Mouse (Mus musculus) cerebellum, postnatal 14 days (tissue): Measurements from ENCODE around the gene Zfc3h1.

ENCODE experiments used
- DNase-seq, 2 experiments: peaks; one replicate each; pipeline ENCODE4 v3.0.0; 2021; ENCODE audit warnings: mixed read lengths in 2 of 2

Zfc3h1 gene

DNA sequence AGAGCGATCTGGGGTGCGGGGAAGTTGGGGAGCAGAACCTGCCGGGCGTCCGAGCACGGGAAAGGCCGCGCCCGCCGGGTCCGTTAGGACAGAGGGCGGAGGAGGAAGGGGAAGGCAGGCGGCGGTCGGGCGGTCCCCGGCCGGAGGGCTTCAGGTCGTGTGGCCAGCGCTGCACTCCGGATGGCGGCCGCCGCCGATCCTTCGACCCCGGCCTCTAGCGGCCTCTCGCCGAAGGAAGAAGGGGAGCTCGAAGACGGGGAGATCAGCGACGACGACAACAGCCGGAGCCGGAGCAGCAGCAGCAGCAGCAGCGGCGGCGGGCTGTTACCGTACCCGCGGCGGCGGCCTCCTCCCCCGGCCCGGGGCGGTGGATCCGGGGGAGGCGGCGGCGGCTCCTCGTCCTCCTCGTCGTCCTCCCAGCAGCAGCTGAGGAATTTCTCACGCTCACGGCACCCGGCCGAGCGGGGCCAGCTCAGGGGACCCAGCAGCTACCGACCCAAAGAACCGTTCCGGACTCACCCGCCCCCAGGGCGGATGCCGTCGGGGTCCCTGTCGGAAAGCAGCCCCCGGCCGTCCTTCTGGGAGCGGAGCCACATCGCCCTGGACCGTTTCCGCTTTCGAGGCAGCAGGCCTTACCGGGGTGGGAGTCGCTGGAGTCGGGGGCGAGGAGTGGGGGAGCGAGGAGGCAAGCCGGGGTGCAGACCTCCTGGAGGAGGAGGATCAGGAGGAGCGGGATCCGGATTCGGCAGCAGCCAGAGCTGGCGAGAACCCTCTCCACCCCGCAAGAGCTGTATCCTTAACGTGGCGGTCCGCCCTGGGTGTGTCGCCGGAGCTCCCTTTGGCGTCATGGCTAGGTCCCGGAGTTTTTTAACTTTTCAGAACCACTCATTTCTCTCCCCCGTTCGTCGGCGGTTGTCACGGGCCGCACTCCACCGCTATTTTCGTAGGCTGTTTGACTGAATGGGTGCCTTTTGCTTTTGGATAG lies 551 bp downstream of the Zfc3h1 start:
- peak; percentile 64 to 71 for DNase-seq

DNA sequence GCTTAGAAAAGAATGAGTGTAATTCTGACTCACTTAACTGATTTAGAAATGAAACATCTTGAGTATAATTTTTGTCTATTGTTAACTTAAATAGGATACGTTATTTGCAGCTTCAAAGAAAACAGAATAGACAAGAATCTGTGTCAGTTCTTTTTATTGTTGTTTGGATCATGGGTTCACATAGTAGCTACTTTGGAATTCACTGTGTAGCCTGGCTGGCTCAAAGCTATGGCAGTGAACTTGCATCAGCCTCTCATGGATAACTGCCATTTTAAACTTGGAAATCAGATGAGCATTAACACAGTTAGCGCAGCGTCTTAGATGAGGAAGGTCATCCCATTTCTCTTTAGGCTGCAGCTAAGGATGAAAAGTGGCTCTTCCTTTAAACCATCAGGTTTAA lies 3.1 kb downstream of the Zfc3h1 start:
- no peak for DNase-seq

DNA sequence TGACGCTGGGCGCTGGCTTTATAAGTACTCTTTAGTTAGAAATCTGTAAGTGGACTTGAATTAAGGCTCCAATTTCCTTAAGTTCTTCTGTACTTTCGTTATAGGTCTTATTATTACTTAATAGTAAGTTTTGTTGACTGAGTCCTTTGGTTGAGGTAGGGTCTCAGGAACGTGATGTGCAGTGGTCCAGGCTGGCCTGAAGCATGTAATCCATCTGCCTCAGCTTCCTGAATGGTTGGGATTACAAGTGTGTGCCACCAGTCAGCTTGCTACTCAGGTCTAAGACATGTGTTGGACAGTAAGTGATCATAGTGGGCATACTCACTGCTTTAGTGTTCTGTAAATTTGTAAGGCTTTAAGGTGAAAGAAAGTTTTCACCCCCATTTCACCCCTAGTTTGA lies 6.3 kb downstream of the Zfc3h1 start:
- no peak for DNase-seq

DNA sequence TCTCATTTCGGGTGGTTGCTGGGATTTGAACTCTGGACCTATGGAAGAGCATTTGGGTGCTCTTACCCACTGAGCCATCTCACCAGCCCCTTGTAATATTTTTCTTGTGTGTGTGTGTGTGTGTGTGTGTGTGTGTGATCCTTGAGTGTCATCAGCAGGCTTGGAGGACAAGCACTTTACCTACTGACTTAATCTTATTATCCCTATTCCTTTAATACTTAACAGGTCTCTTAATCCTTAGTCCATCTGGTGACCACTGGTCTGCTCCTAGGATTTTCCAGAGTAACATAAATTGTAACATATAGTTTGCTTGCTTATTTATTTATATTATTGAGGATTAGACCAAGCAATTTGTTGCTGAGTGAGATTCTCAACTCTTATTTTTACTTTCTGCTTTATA lies 7.1 kb downstream of the Zfc3h1 start:
- DNase-seq: no peak

DNA sequence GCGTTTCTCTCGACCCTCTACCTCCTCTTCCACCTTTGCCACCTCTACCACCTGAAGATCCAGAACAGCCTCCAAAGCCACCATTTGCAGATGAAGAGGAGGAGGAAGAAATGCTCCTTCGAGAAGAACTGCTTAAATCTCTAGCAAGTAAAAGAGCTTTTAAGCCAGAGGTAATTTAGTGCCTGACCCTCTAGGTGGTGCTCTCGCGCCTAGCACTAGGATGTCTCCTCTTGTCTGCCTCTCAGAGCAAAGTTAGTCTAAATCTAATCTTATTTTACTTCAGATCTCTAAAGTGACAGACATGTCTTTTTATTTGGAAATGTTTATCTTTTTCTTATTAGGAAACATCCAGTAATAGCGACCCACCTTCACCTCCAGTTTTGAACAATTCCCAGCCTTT lies 21.6 kb downstream of the Zfc3h1 start:
- peak; percentile 72 to 78 for DNase-seq

DNA sequence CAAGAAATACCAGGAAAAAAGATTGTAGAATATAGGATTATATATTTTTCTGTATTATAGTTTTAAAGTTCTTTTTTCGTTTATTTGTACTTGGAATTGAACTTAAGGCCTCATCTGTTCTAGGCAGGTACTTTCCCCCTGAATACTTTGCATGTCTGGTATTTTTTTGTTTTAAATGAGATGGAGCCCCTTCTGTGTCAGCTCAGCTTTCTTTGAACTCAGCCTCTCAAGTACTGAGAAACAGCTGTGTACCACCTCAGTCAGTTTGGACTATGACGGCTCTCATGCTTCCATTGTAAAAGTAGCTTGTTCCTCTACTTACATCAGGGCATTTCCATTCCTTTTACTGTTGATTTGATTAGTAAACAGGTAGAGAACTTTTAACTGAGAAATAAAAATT lies 28.7 kb downstream of the Zfc3h1 start:
- no peak for DNase-seq

DNA sequence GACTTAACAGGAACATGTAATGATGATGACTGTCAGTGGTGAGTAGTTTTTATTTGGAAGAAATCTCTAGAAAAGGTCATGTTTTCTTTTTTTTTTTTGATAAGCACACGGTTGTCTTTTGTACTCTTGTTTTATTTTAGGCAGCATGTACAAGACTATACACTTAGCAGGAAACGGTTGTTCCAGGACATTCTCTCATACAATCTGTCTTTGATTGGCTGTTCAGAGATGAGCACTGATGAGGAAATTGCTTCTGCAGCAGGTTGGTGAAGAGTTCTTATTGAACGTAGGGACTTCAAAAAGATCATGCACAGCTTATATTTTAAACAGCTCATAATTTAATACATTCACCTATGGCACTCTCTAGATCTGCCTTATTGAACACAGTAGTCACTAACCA lies 29.3 kb downstream of the Zfc3h1 start:
- no peak for DNase-seq

DNA sequence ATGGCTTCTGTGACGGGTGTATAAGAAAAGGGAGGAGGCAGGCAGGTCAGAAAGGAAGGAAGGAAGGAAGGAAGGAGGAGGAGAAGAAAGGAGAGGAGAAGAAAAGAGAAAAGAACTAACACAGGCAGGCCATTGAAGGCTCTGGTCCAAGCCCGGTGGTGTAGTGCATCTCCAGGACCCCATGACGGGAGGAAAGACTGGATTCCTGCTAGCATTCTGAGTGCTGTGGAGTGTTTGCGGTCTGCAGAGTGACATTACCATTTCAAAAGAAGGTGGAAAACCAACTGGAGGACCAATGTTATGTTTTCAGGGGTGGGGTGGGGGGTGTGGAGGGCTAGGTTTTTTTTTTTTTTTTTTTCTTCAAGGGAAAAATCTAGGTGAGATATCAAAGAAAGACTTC lies 37.2 kb downstream of the Zfc3h1 start:
- DNase-seq: no peak

DNA sequence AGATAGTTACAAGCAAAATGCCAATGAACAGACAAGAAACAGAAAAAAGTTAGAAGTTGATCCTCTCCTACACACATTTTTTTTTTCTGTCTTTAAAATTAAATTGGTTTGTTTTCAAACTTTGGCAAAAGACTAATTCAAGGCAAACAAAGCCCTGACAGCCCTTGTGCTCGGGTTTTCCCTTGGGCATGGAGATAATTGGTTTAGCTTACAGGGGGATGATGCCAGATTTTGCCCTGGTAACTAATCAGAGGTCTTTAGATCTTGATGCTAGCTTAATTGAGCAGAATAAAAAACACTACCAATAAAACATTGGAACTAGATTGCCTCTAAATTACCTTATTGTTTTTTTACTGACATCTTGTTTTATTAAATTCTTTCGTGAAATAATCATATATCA lies 40.6 kb downstream of the Zfc3h1 start:
- DNase-seq: no peak

DNA sequence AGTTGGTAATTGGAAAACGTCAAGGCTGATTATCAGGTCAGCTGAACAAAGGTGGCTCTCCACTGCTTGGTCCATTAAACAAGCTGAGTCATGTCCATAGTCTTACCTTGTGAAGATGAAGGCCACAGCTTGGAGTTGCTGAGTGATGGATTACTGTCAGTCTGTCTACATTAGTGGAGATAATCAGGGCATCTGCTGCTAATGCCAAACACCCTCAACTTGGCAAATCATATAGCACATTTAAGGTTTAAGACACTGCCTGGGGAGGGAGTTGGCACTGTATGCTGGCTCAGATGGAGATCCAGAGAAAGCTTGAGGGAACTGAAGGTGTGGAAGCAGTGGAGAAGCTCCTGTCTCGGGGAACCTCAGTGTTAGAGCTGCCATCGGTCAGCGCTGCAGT lies 52.5 kb downstream of the Zfc3h1 start:
- no peak for DNase-seq

DNA sequence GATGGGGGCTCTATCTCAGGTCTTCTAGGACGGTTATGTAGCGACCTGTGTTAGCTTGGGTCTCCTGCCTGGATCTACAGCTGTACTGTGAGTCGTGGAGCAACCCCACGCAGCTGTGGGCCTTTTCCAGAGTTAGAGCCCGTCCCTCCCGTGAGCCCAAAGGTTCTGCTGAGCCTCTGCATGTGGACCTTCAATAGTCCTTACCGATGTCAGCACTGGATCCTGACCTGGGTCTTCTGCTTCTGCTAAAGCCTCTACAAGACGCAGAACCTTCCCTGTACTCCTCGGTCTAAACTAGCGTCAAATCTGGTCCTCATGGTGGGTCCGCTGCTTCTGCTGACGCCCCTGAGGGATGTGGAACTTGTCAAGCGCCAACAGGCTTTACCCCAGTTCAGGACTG lies 63.9 kb downstream of the Zfc3h1 start:
- DNase-seq: no peak

DNA sequence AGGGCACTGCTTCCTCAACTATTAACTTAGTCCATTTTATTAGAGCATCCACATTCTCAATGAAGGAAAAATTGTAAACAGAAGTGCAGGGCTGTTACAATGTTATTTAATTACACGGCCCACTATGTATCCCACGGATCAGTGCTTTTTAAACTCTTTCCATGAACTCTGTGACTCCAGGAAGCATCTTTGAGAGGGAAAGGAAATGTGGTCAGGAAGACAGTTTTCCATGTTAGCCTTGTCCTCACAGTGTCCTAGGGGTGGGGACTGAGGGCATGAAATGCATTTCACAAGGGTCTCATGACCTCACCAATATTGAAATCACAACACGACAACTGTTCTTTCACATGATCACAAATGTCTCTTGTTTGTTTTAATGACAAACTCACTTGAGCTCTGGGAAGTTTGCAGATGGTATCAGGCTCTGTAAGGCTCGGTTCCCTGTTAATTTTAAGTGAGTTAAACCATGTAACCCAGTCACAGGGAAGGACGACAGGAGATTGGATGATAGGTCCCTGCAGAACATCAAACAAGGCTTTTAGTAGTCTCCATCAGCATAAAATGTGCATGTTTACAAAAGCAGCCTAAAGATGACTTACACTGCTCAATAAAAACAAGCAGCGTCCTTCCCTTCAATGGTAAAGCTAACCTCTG lies 72.7 kb downstream of the Zfc3h1 start:
- DNase-seq: no peak

DNA sequence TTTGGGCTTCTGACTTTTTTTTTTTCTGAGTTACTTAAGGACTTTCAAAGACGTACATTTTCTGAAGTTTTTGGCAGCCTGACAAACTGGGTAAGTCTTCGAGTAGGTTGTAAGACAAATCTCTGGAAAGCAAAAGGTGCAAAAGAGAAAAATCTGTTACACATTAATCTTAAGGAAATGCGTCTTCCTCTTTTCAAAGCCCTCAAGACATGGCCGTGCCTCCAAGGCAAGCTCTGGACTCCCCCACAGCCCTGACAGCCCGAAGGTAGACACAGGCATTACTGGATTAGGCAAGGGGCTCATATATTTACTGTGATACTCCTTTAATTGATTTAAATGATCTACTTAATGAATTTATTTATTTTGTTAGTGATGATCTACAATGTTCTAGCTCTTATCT lies 77.9 kb downstream of the Zfc3h1 start:
- no peak for DNase-seq

DNA sequence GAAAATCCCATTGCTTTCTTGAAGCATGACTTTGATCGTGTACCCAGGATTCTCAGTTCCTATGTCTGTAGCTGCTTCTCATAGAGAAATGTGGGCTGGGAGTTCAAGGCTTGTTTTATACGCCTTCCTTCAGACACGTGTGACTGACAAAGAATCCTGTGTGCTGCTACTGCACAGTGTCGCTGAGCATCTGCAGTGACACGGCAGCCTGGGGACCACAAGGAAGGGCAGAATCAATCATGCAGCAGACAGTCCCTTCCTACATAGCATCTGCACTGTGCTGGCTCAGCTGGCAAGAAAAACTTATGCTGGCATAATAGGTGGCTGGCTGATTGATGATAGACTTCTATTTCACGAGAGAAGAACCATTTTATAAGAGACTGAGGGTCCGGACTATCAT lies 80.3 kb downstream of the Zfc3h1 start:
- no peak for DNase-seq

DNA sequence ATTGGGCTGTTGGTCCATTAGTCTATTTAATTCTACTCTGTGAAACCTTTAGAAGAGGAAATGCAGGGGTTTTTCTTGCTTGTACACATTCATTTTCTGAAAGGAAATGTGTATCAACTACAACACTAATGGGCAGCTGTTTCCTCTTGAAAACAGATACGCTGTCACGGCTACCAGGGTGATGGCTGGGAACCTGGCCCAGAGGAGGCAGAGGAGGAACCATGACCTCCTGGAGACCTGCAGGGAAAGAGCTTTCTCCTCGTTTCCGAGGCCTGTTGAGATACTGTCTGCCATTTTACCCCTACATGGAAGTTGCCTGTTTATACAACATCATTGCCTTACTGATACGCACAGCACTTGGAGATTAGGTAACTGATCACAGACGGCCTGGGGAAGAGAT lies 81.0 kb downstream of the Zfc3h1 start:
- no peak for DNase-seq

DNA sequence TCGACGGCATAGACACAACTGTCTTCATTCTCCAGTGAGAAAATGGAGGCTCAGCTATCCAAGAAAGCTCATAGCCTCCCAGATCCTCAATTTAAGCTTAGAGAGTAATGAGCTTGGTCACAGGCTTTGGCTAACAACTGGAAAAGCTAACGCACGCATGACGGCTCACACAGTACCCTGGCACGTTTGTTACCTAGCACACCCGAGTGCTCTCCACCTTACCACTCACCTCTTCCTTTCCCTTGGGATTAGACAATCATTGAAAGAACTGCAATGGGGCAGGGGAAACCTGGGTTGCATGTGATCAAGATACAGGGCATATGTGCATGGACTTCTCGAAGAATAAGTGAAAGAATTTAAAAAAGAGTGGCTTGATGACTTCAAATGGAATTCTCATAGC lies 83.2 kb downstream of the Zfc3h1 start:
- DNase-seq: no peak

DNA sequence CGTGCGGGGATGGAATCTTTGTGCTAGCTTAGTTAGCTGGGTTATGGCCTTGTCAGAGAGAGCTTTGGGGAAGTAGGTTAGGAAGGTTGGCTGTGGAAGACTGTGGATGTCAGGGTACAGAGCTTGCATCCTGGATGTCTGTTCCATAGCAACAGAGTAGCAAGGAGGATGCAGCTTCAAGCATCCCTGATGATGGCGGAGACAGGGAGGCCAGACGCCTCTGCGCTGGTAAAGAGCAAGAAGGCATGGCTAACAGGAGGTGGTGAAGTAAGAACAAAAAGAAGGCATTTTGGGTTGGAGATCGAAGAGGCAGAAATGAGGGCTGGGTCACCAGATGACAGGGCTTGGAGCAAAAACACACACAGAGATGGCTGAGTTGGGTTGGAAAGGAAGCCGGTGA lies 83.9 kb downstream of the Zfc3h1 start:
- DNase-seq: no peak

DNA sequence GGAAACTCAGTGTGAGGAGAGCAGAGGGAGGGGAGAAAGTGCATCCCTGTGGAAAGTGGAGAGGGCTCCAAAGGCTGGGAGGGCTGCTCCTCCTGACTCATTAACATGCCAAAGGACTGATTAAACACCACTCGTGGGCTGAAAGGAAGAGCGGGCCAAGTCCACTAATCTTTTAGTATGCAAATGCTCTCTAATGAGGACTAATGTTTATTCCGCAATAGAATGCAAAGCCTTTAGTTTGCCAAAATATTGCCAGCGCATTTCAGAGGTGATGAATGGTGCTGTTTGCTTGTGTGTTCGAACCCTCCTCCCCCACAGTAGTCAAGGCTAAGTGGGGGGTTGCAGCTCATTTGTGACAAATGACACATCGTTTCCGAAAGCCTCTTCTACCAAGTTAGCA lies 84.3 kb downstream of the Zfc3h1 start:
- no peak for DNase-seq

DNA sequence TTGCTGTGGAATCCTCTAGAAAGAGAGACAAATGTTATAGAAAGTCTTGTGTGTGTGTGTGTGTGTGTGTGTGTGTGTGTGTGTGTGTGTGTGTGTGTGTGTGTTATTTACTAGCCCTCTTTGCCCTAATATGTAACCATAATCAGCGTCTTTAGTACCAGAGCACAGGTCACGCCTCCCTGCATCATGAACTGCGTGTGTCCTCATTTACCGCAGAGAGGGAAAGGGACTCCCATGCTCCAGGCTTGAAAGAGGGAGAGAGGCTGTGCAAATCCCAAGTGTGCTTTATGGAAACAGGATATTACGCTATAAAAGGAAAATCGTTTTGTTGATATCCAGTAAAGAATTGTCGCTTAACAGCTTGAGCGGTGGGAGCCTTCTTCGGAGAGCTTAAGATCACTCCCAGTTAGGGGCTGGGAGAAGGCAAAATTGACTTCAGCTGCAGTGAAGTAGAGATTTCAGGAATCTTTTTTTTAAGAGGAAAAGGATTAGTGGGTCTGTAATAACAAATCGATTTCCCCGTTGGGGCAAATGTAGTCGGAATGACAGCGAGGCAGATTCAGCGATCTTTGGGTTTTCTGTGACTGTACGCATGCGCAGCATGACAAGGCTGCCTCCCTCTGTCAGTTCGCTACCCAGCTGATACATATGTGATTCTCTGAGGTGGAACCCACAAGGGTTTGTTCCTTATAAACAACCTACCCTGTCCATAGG lies 86.0 kb downstream of the Zfc3h1 start:
- peak; percentile 22 to 40 for DNase-seq

DNA sequence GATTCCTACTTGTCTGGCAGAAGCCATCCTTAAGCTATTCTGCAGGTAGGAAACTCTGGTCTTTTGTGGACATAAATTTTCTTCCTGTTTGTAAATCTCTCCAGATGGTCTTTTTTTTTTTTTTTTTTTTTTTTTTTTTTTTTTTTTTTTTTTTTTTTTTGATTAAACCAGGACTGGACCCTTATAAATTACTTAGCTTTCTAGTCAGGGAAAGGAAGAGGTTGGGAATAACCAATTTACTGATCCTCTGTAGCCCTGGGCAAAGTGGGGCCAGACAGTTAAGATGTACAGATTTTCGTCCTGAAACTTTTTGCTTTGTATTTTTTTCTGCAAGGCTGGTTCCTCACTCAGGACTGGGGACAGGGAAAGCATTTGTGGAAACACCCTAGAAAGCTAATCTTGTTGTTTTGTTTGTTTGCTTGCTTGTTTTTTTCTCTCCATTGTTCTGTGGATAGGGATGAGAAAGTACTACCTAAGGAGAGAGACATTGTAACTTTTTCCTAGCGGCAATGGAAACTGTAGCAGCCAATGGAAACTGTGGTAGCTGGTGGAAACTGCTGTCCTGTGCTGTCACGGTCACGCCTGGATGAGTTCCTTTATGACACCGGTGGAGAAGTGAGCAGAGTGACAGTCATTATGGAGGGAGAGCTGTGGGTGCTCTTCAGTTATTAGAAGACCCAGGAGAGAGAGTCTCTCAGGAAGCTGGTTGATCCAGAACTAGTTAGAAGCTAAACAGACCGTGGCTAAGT lies 88.6 kb downstream of the Zfc3h1 start:
- DNase-seq: no peak

DNA sequence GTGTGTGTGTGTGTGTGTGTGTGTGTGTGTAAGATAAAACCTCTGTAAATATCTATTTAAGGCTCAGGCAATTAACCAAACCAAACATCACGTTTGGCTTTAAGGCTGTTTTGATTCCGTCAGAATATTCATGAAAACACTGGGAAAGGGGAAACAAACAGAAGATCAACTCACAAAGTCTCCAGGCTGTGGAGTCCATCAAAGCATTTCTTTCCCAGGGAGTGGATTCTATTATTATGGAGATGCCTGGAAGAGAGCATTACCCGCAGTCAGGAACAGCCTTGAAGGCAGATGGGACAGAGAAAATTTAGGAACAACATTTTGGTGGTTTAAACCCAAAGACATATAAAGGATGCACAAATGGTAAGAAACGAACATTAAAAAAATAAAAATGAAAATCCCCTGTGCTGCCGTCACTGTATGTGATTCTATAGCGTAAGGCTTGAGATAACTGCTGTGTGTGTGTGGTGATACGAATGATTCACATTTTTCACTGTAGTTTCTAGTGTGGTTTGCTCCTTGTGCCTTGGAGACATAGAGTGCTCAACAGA lies 90.3 kb downstream of the Zfc3h1 start:
- no peak for DNase-seq

DNA sequence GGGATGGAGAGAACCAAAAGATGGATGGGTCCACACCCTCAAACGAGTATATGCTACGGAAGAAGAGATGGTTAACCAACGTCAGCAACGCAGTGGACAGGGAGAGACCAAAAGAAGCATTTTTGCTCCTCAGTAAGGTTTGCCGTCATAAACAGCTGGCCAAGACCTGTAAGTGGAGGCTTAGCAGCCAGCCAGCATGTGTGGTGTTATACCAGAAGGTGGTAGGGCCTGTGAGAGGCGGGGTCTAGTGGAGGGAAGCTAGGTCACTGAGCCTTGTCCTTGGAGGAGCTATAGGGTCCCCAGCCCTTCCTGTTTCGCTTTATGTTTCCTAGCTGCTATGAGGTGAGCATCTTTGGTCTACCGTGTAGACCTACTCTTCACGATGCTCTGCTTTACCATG lies 91.7 kb downstream of the Zfc3h1 start:
- DNase-seq: no peak
